ENCODE assay signal across 16 mouse cellular contexts in the genomic region with DNA sequence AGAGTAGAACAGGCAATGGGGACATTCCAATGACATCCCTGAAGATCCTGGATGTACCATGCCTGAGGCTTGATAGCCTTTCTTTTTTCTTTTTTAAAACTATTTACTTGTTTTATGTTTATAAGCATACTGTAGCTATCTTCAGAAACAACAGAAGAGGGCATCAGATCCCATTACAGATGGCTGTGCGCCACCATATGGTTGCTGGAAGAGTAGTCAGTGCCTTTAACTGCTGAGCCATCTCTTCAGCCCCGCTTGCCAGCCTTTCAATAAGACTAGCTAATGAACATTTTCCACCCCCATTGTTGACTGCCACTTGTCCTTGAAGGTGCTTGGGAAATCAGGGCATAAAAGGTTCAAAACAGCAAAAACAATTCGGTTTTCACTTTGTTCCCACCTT. TPM values are rescaled to one million over a fixed set of nuclear protein-coding genes. Genes with fewer than 3 reads are reported as not detected.
DNase-seq lines count a peak whose midpoint lies in the region; ATAC-seq and TF ChIP-seq lines count a peak whose summit lies in the region.
"Had no signal": no experiment of that assay in that cellular context is flagged by ENCODE, and none has a peak within 500 bp of the region (broad histone marks: within the 10 kb centered on the region; RNA-seq: fewer than 3 reads in every experiment).

No protein-coding gene starts in this region.

- dilution Hi-C loops in CH12.LX (cut with MboI; ENCODE audit: extremely low pct_ligation_motif_present, extremely low pct_unique_long_range_greater_than_20kb, low sequenced_read_pairs), result no loop called here

- H3K36me3 ChIP-seq in forebrain, embryonic 14.5 days (ENCODE audit: control insufficient read depth, insufficient read depth, low read length), result no peaks in the 10 kb centered on the region
- no peaks in the 10 kb centered on the region for H3K36me3 ChIP-seq in forebrain, embryonic 11.5 days (ENCODE audit: control insufficient read depth, insufficient read depth, low read length)
- H3K36me3 ChIP-seq in liver, embryonic 14.5 days (replicated peaks; ENCODE audit: control insufficient read depth, insufficient read depth, low read depth), result no peaks in the 10 kb centered on the region
- H3K36me3 ChIP-seq in liver, embryonic 12.5 days, result no peaks in the 10 kb centered on the region
- no peaks in the 10 kb centered on the region for H3K36me3 ChIP-seq in CH12.LX (replicated peaks in 1 of 2; ENCODE audit: control insufficient read depth in 1 of 2, insufficient read depth in 1 of 2, low read length in 1 of 2)
- H3K36me3 ChIP-seq: embryonic facial prominence, embryonic 15.5 days; liver, embryonic 15.5 days; neural tube, embryonic 13.5 days had no signal

- H3K4me2 ChIP-seq in forebrain, embryonic 14.5 days (ENCODE audit: low read length), result no peak overlapping the region
- H3K4me2 ChIP-seq in forebrain, embryonic 11.5 days (ENCODE audit: low read depth, low read length, severe bottlenecking), result no peak overlapping the region
- H3K4me2 ChIP-seq in liver, embryonic 14.5 days (ENCODE audit: low read depth), result no peak overlapping the region
- no peak overlapping the region for H3K4me2 ChIP-seq in liver, embryonic 12.5 days
- H3K4me2 ChIP-seq in CH12.LX (ENCODE audit: insufficient read depth, low read depth, poor library complexity, severe bottlenecking), result no peak overlapping the region
- H3K4me2 ChIP-seq: embryonic facial prominence, embryonic 15.5 days; heart, embryonic 11.5 days; liver, embryonic 15.5 days; neural tube, embryonic 13.5 days had no signal

- no peak overlapping the region for H3K4me3 ChIP-seq in forebrain, embryonic 14.5 days (ENCODE audit: low read depth, low read length)
- no peak overlapping the region for H3K4me3 ChIP-seq in forebrain, embryonic 11.5 days (ENCODE audit: low read depth, low read length)
- H3K4me3 ChIP-seq in liver, embryonic 14.5 days (ENCODE audit: insufficient read depth in 1 of 2, low read depth in 2 of 2, low read length in 2 of 2), result no peak overlapping the region
- no peak overlapping the region for H3K4me3 ChIP-seq in liver, embryonic 12.5 days
- no peak overlapping the region for H3K4me3 ChIP-seq in CH12.LX (replicated peaks in 1 of 3; ENCODE audit: low read depth in 2 of 3, low read length in 2 of 3, poor library complexity in 1 of 3)
- H3K4me3 ChIP-seq: embryonic facial prominence, embryonic 15.5 days; liver, embryonic 15.5 days; neural tube, embryonic 13.5 days had no signal

- no peak for ATAC-seq in forebrain, embryonic 14.5 days
- no peak for ATAC-seq in forebrain, embryonic 11.5 days (replicated peaks; ENCODE audit: low FRiP score)
- ATAC-seq in liver, embryonic 14.5 days (ENCODE audit: insufficient read depth), result no peak
- ATAC-seq in liver, embryonic 12.5 days, result no peak
- ATAC-seq: forebrain, embryonic 16.5 days had no signal

- DNase-seq in forebrain, embryonic 14.5 days (ENCODE audit: low spot score), result peak; percentile 59
- no peak for DNase-seq in forebrain, embryonic 11.5 days (ENCODE audit: low spot score)
- no peak for DNase-seq in liver, embryonic 14.5 days (ENCODE audit: low read depth in 3 of 3, low spot score in 3 of 3)
- no peak for DNase-seq in CH12.LX (ENCODE audit: extremely low read depth)
- DNase-seq in layer of hippocampus, adult 9-11 months, result peak; percentile 62
- DNase-seq in T-cell, adult 2 months (ENCODE audit: low spot score), result no peak
- DNase-seq in gastrocnemius, adult 18-20 months (ENCODE audit: low spot score), result no peak
- DNase-seq: gastrocnemius, postnatal 14 days; thymus, adult 2 months had no signal

- H3K27ac ChIP-seq in forebrain, embryonic 14.5 days (ENCODE audit: low read depth, low read length), result no peak overlapping the region
- no peak overlapping the region for H3K27ac ChIP-seq in forebrain, embryonic 11.5 days (ENCODE audit: low read depth, low read length)
- no peak overlapping the region for H3K27ac ChIP-seq in liver, embryonic 14.5 days
- no peak overlapping the region for H3K27ac ChIP-seq in liver, embryonic 12.5 days
- no peak overlapping the region for H3K27ac ChIP-seq in CH12.LX (ENCODE audit: insufficient read depth, low read depth)
- H3K27ac ChIP-seq: embryonic facial prominence, embryonic 15.5 days; liver, embryonic 15.5 days; neural tube, embryonic 13.5 days had no signal

- no peaks in the 10 kb centered on the region for H3K9me3 ChIP-seq in forebrain, embryonic 14.5 days (replicated peaks; ENCODE audit: control insufficient read depth, low read length)
- H3K9me3 ChIP-seq in forebrain, embryonic 11.5 days (ENCODE audit: control insufficient read depth, low read length), result no peaks in the 10 kb centered on the region; the same call in 1 of the 2 replicates
- H3K9me3 ChIP-seq in liver, embryonic 14.5 days (ENCODE audit: control insufficient read depth, low read length), result no peaks in the 10 kb centered on the region
- H3K9me3 ChIP-seq in liver, embryonic 12.5 days (replicated peaks), result no peaks in the 10 kb centered on the region
- peaks cover 3% of the 10 kb centered on the region for H3K9me3 ChIP-seq in CH12.LX (replicated peaks; ENCODE audit: low read length)
- H3K9me3 ChIP-seq: embryonic facial prominence, embryonic 15.5 days; liver, embryonic 15.5 days; neural tube, embryonic 13.5 days had no signal

- no peaks in the 10 kb centered on the region; the same call in 1 of the 2 replicates for H3K4me1 ChIP-seq in forebrain, embryonic 14.5 days (ENCODE audit: control insufficient read depth, insufficient read depth, low read length)
- no peaks in the 10 kb centered on the region for H3K4me1 ChIP-seq in forebrain, embryonic 11.5 days (replicated peaks; ENCODE audit: control insufficient read depth, insufficient read depth, low read length)
- H3K4me1 ChIP-seq in liver, embryonic 14.5 days (replicated peaks; ENCODE audit: control insufficient read depth in 2 of 2, insufficient read depth in 2 of 2, low read length in 1 of 2), result no peaks in the 10 kb centered on the region
- no peaks in the 10 kb centered on the region for H3K4me1 ChIP-seq in liver, embryonic 12.5 days
- H3K4me1 ChIP-seq in CH12.LX (ENCODE audit: control insufficient read depth in 1 of 2, insufficient read depth in 2 of 2), result peaks cover 0 to 11% of the 10 kb centered on the region in 2 experiments; a peak in 2 of 4 replicates
- H3K4me1 ChIP-seq: embryonic facial prominence, embryonic 15.5 days; liver, embryonic 15.5 days; neural tube, embryonic 13.5 days had no signal

- no peak for TF ChIP-seq EP300 in liver, embryonic 14.5 days (IDR thresholded peaks at IDR 0.05; ENCODE audit: low read depth)
- TF ChIP-seq EP300 in CH12.LX (IDR thresholded peaks at IDR 0.05; ENCODE audit: low read length), result no peak

- TF ChIP-seq RAD21 in CH12.LX (IDR thresholded peaks at IDR 0.05; ENCODE audit: low read depth, low read length), result peak; percentile 42

- 0 out of 2 replicates have a peak, but pooled peaks have one; percentile 10 for TF ChIP-seq CTCF in liver, embryonic 14.5 days (IDR thresholded peaks at IDR 0.05; ENCODE audit: low read depth)
- peak in 1 of 2 experiments; percentile 81; a peak in 2 of 4 replicates for TF ChIP-seq CTCF in CH12.LX (conservative IDR thresholded peaks at IDR 0.05 in 1 of 2, IDR thresholded peaks at IDR 0.05 in 1 of 2; ENCODE audit: low read depth in 2 of 2, low read length in 2 of 2)

- WGBS in forebrain, embryonic 14.5 days, result 46% methylated on average over 3 of the region's 3 CpGs
- 61% methylated on average over 3 of the region's 3 CpGs for WGBS in forebrain, embryonic 11.5 days
- 54% methylated on average over 3 of the region's 3 CpGs for WGBS in liver, embryonic 14.5 days (ENCODE audit: insufficient replicate concordance)
- 55% methylated on average over 3 of the region's 3 CpGs for WGBS in liver, embryonic 12.5 days (ENCODE audit: insufficient replicate concordance)

- H3K79me2 ChIP-seq in CH12.LX (replicated peaks; ENCODE audit: control insufficient read depth, extremely low read depth, insufficient read depth, poor library complexity, severe bottlenecking), result no peaks in the 10 kb centered on the region

- H3K9ac ChIP-seq in forebrain, embryonic 14.5 days (ENCODE audit: low read length), result no peak overlapping the region
- H3K9ac ChIP-seq in forebrain, embryonic 11.5 days (ENCODE audit: low read length), result no peak overlapping the region
- H3K9ac ChIP-seq in liver, embryonic 14.5 days (replicated peaks), result no peak overlapping the region
- no peak overlapping the region for H3K9ac ChIP-seq in liver, embryonic 12.5 days
- H3K9ac ChIP-seq in CH12.LX (ENCODE audit: insufficient read depth, low read depth), result no peak overlapping the region
- H3K9ac ChIP-seq: embryonic facial prominence, embryonic 15.5 days; liver, embryonic 15.5 days; neural tube, embryonic 13.5 days had no signal

- no peaks in the 10 kb centered on the region for H3K27me3 ChIP-seq in forebrain, embryonic 14.5 days (replicated peaks; ENCODE audit: control insufficient read depth, insufficient read depth, low read length)
- H3K27me3 ChIP-seq in forebrain, embryonic 11.5 days (ENCODE audit: control insufficient read depth, insufficient read depth, low read length), result no peaks in the 10 kb centered on the region
- H3K27me3 ChIP-seq in liver, embryonic 14.5 days (ENCODE audit: control insufficient read depth, insufficient read depth, low read length), result no peaks in the 10 kb centered on the region
- no peaks in the 10 kb centered on the region for H3K27me3 ChIP-seq in liver, embryonic 12.5 days (replicated peaks)
- H3K27me3 ChIP-seq in CH12.LX (replicated peaks), result peaks cover 17% of the 10 kb centered on the region
- H3K27me3 ChIP-seq: embryonic facial prominence, embryonic 15.5 days; liver, embryonic 15.5 days; neural tube, embryonic 13.5 days had no signal

- TF ChIP-seq POLR2A in CH12.LX (IDR thresholded peaks at IDR 0.05; ENCODE audit: low read depth, low read length), result no peak

- in situ Hi-C loops in CH12.LX (cut with MboI; ENCODE audit: low pct_ligation_motif_present, low pct_unique_long_range_greater_than_20kb, low sequenced_read_pairs), result no loop called here

TF ChIP-seq in CH12.LX, 34 proteins besides CTCF, POLR2A, EP300 and RAD21 (continues in another document):
- TF ChIP-seq ZNF384 (IDR thresholded peaks at IDR 0.05; ENCODE audit: low read depth, low read length) (no peak), JUN (IDR thresholded peaks at IDR 0.05; ENCODE audit: insufficient read depth, low read depth, low read length) (no peak), SMC3 (IDR thresholded peaks at IDR 0.05; ENCODE audit: low read depth, low read length) (peak; percentile 55), NELFE (IDR thresholded peaks at IDR 0.05; ENCODE audit: low read depth, low read length) (peak; percentile 34; the same call in 1 of the 2 replicates)

RNA-seq across cellular contexts. Expression of a gene that starts 31.2 kb away (rescaled TPM):
- 1.3 and 2.2 TPM in 2 replicates for polyA plus RNA-seq in forebrain, embryonic 14.5 days (2014; fragmentation: Nextera tagmentation; extraction: Ambion mirVana)
- polyA plus RNA-seq in forebrain, embryonic 11.5 days (2014; fragmentation: Nextera tagmentation; extraction: Ambion mirVana), result 0.57 and 1.2 TPM in 2 replicates
- 0.03 and 0.23 TPM in 2 replicates for polyA plus RNA-seq in liver, embryonic 14.5 days (2012; rRNA removed)
- 0.11 TPM in 1 of 2 replicates, not detected in the other for polyA plus RNA-seq in liver, embryonic 14.5 days (2014; fragmentation: Nextera tagmentation; extraction: Ambion mirVana)
- polyA plus RNA-seq in liver, embryonic 12.5 days (2016; fragmentation: Nextera tagmentation; extraction: Ambion mirVana), result 0.61 and 0.96 TPM in 2 replicates
- total RNA-seq in CH12.LX (2012; rRNA removed) (3.8 and 4.8 TPM in 2 replicates), CH12.LX (2014; rRNA removed) (5.3 and 5.5 TPM in 2 replicates)
- polyA plus RNA-seq in CH12.LX (2012; ENCODE audit: insufficient read length, low read depth), result 8.6 and 10.1 TPM in 2 replicates
- not detected for total RNA-seq in gastrocnemius, adult 18-20 months (2021)
- total RNA-seq: hematopoietic stem cell, adult 5-6 weeks had no signal

Comparison
In these comparisons a context has a peak if more than half of its experiments do, and no peak if none do; other contexts are left out.
1. DNase-seq: peak in forebrain, embryonic 14.5 days (single experiment) and layer of hippocampus, adult 9-11 months (single experiment); none in forebrain, embryonic 11.5 days (single experiment), liver, embryonic 14.5 days (0 of 3), CH12.LX (single experiment), T-cell, adult 2 months (single experiment) and gastrocnemius, adult 18-20 months (single experiment).